Mouse (Mus musculus) lung, adult 2 months (tissue): ENCODE measurements around the gene Csf2rb.

ENCODE experiments used
- CTCF ChIP-seq: fragments of 200-500 bp; IDR thresholded peaks from 2 replicates; pipeline ENCODE4 v1.5.1; 2011; ENCODE audit warnings: mild to moderate bottlenecking, low read length, control low read depth; ENCODE audit not compliant: insufficient read depth
- POLR2A ChIP-seq: fragments of 200-500 bp; IDR thresholded peaks from 2 replicates; pipeline ENCODE4 v1.6.1; 2011; ENCODE audit warnings: low read depth, mild to moderate bottlenecking, control low read depth, low read length, borderline replicate concordance; ENCODE audit errors: extremely low read depth

- no peak for TF ChIP-seq CTCF
- TF ChIP-seq POLR2A = no peak
Measured at GRCm38 (mm10) chr15:78351586-78352165, 26.1 kb downstream of the Csf2rb start.
